Mouse (Mus musculus) right cerebral cortex, postnatal 4 days (tissue): ENCODE data around the gene Lcn12.

Experiments
- DNase-seq: peaks from one replicate; pipeline ENCODE4 v3.0.0-alpha.2; 2022

Lcn12 gene

DNA sequence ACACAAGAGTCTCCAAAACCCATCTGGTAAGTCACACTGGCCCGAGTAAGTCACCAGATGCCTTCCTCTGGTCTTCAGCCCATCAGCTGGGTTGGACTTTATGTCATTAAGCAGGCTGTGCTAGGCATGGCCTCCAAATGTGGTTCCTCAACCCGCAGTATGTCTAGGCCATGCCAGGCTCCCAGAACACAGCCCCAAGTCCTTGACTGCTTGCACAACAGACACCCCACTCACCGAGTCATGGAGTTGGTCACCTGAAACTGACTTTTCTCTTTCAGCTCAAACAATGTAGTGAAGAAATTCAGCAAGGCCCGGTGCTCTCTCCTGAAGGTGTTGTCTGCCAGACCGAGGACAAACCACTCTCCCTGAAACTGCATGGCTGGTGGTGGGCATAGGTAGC lies 723 bp downstream of the Lcn12 start:
- no peak for DNase-seq

DNA sequence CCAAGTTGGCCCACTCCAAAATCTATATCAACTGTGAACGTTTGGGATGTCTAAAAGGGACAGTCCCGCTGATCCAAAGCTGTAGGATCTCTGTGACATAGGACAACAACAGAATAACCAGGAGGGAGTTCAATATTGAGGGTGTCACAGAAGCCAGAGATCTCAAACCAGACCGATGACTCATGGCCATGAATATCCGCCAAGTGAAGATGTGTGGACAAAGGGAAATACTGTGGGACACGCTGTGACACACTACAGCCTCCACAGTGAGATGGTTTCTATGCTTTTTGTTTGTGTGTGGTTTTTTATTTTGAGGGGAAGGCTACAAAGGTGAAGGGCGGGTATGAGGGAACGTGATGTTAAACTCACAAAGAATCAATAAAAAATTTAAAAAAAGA lies 5.0 kb downstream of the Lcn12 start:
- no peak for DNase-seq

DNA sequence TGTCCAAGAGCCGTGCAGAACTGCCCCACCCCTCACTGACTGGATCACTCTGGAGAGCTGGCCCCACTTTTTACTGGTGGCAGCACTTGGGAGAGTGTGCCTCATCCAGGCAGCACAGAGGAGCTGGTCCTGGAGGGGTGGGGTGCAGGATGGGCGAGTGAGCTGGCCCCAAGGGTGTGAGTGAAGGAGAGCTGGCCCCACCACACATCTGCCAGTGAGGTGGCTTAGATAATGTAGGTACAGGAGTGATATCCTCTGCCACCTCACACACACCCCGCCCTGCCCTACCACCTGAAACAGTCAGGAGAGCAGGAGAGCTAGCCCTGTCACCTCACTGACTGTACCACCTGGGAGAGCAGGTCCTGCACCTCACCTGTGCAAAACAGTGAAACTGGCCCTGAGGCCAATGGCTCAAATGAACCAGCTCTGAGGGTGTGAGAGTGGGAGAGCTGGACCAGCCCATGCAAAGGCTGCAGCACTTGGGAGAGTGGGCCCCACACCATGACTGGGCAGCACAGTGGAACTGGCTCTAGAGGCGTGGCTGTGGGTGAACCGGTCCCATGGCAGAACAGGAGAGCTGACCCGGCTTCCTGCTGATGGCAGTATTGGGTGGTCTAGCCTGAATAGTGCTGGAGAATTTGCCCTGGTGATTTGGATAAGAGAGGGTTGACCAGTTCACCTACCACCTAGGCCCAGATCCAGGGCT lies 5.6 kb downstream of the Lcn12 start:
- no peak for DNase-seq

DNA sequence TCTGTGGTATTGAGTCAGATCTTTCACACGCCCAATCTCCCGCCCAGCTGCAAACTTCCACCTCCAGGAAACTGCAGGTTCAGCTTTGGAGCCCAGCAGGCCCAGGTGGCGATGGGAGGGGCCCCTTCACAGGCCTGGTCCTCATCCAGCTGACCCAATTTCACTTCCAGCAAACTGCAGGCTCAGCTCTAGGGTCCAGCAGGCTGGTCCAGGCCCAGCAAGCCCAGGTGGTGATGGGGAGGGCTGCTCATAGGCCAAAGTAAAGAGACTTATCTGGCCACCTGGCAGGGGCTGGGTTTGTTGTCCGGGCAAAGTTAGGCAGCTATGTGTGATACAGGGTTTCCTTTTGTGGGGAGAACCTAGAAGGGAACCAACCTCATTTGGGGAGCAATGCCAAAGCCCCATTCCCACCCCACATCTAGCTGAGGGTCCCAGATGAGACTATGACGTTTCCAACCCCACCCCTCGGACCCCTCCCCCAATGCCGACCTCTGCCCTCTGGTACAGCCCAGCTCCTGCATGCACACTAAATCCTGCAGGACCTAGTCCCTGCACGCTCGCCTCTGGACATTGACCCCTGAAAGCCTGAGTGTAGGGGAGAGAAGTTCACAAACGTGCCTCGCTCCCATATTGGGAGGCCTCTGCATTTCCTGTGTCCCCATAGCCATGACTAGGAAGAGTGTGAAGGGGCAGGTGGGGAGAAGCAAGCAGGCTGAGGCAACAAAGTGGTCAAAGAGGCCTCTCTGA lies 8.6 kb downstream of the Lcn12 start:
- no peak for DNase-seq

DNA sequence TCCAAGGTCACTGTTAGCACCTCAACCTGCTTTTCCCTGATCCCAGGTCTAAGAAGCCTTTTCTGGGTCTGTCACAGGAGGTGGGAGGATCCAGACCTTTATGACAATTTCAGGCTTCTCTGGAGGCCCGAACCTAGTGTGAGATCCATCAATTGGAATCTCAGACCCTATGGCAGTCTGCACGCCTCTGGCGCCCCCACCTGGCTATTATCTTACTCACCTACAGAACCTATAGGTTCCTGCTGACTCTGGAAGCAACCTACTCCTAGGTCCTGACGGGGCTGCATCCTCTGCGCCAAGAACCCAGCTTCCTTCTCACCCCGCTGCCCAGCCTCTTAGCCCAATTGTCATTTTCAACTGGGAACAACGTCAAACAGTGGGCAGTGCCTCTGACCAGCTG lies 10.7 kb downstream of the Lcn12 start:
- no peak for DNase-seq

DNA sequence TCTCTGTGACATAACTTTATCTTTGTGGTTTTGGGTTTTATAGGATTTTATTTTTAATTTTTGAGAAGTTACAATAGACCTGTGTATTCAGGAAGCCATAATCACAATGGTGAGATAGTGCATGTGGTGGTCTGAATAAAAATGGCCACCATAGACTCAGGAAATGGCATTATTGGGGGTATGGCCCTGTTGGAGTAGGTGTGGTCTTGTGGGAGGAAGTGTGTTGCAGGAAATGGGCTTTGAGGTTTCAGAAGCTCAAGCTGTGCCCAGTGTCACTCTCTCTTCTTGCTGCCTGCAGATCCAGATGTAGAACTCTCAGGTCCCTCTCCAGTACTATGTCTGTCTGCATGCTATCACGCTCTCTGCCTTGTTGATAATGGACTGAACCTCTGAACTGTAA lies 13.2 kb downstream of the Lcn12 start:
- no peak for DNase-seq

DNA sequence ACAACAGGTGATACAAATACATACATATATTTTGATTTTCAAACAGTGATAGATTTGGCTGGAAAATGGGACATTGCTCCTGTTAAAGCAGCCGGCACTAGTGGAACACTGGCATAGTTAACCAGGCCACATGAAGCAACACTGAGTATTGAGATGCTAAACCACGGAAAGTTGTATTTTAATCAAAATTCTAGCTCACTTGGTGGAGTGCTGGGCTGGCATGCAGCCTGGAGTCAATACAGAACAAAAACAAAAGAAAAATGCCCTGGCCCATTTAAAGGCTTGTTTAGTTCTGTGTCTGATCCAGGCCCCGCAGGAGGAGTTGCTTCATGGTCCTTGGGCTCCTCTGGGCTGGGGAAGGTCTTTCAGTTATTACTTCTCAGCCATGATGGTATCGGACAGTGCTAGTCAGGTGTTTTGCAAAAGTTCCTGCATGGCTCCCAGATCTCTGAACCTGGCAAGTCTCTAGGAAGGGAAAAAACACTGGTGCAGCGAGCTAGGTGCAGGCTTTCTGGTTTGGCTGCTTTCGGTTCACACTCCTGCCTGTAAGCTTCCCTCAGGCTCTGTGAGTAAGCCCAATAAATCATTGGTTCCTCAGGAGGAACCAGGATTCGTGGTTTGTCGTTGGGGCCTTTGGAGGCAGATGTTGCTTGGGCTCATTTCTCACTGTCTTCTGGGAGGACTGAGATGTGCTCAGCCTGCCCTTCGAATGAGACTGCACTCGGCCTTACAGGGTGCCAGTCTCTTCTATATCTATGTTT lies 14.0 kb downstream of the Lcn12 start:
- DNase-seq = no peak

DNA sequence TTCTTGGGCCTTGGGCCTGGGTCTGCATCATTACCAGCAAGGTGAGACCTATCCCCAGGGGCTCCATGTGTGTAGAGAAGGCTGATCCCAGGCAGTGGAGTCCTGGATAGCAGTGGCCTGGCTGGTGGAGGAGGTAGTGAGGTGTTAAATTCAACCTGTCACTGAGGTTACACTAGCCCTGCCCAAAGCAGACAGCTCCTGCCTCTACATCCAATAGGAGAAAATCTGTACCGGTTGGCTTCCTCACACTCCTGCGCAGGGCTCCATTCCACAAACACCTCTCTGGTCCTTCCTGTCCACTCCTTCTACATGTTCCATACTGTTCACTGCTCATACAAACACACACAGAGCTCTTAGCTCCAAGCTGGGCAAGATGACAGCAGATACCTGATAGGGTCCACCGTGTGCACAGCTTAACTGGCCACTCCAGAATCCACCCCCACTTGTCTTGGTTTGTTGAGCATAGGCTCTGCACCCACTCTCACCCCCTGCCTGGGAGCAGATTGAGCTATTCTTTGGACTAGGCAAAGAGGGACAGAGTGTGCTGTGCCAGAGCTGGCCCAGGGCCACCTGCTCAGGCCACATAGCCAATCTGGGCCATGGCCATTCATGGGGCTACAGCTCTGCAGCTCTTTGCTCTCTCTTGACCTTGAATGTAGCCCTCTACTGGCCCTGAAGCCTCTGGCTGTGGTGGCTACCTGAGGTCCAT lies 15.6 kb downstream of the Lcn12 start:
- DNase-seq = no peak

DNA sequence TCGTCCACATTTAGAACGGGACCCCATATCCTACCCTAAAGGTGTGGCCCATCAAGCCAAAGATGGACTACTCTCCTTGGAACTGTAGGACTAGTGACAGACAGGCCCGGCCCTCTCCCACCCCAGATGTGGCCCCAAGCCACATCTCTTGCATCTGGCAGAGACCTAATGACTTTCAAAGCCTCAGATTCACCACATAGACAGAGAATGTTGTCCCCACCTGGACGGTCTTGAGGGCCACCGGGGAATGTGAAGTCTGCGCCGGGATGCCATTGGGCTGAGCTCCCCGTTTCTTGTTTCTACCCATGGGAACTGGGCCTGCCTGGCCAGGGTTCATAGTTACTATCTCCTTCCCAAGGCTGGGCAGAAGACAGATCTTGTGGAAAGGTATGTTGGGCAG lies 16.2 kb downstream of the Lcn12 start:
- no peak for DNase-seq

DNA sequence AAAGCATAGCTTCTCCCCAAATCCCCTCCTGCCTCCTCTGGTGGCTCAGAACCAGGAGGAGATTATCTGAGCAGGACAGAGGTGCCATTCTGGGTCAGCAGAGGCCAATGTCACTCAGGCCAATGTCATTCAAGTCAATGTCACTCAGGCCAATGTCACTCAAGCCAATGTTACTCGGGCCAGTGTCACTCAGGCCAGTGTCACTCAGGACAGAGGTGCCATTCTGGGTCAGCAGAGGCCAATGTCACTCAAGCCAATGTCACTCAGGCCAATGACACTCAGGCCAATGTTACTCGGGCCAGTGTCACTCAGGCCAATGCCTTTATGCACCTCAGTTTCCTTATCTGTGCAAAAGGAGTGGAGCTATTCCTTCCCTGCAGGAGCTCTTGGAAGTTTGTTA lies 21.2 kb downstream of the Lcn12 start:
- DNase-seq = no peak

DNA sequence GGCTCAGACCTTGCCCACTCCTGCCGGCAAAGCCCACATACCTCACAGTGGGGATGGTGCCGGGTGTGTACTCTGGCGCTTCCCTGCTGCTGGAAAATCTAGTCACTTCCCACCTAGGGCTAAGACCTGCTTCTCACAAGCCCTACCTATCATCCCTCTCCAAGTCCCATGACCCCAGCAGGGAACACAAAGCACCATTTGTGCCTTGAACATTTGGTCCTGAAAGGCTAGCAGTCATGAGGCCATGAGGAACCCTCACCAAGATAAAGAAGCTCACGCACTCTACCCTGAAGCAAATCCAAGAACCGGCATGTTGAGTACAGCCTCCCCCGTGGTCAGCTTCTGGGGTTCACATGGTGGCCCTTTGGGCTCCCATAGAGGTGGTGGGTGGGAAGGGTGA lies 23.7 kb downstream of the Lcn12 start, which contains the start of gene Ptgds:
Ptgds (minus strand) TSS at position 78 of the 400 bp plus-strand sequence.
- no peak for DNase-seq

DNA sequence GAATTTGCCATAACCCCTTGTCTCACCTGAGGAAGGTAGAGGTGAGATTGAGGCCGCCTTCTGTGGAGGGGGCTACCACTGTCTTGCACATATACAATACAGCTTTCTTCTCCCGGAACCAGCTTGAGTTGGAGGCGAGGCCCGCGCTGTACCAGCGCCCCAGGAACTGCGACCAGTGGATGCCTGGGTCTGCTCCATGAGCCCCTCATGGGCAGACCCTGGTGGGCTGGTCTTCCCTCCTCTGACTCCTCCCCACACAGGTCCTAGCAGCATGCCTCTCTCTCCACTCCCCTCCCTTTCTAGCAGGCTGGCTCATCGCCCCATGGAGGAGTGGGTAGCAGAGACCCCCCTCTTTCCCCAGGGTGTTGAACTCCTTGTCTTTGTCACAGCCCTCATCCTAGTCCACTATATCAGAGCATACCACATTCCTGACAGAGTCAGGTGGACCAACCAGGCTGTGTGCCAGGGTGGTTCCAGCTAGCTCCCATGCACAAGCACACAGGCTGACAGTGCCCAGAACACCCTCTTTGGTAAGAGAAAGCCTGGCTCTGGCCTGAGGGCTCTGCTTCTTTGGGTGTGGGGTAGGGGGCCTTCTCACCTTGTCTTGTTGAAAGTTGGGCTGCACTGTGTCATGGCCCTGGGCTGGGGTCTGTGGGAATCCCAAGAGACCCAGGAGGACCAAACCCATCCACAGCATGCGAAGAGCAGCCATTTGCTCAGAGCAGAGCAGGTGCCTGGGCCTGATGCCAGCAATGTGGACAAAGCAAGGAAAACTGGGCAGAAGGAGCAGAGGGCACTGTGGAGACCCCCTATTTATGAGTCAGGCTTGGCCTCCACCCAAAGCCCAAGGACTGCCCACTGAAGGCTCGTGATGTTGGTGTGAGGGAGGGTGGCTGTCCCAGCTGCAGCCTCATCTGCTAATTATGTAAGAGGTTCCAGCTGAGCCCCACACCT lies 24.5 kb downstream of the Lcn12 start:
- peak; percentile 65 for DNase-seq

DNA sequence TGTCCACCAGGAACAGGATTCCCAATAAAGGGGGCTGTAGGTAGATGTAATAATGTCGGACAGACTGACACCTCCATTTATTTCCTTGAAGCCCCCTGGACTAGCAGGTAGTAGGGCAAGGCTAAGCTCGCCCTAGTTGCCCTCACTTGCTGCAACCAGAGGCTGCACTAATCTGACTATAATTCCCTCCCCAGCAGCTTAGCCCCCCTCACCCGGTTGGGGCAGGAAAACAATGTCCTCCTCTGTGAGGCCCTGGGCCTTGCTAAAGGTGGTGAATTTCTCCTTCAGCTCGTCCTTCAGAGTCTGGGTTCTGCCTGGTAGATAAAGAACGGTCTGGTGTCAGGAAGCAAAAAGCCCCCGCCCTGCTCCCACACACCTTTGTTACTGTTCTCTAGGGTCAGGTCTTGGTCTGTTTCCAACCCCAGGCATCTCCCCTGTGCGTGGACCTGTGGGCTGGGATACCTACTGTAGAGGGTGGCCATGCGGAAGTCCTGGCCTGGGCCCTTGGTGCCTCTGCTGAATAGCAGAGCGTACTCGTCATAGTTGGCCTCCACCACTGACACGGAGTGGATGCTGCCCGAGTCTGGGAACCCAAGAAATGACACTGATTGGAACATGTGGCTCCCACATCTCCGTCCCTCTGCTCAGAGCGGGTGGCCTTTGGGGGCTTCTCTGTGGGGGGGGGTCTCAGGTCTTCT lies 26.0 kb downstream of the Lcn12 start:
- DNase-seq = no peak

DNA sequence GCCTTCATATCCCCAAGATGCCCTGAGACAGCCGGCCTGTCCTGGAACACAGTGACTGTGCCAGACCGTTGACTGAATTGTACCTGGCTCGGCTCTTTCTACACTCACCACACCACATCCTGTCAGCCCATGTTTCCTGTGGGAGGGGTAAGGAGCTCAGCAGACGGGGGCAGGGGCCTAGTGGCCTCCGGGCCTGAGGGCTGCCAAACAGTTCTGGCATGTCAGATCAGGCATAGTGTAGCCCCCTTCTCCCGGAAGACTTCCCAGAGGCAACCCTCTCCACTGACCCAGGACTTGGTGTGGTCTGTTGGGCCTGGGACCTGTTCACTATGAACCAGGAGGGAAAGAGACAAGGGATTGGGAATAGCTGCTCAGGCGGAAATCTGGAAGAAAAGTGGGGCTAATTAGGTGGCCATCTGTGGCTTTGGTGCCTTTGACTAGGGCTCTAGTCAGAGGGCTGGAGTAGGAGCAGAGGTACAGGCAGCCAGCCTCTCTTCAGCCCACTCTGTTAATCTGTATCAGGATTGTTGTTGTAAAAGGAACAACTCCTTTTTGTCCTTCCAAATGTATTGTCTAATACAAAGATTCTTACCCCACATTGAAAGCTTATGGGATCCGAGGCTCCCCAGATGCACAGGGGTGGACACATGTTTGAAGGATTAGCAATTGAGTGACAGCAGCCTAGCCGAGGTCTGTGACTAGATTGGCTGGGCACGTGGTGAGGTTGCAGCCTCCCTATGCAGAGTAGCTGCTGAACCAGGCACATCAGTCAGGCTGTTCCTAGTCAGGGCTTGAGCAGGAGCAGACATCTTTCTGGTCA lies 27.7 kb downstream of the Lcn12 start:
- no peak for DNase-seq

DNA sequence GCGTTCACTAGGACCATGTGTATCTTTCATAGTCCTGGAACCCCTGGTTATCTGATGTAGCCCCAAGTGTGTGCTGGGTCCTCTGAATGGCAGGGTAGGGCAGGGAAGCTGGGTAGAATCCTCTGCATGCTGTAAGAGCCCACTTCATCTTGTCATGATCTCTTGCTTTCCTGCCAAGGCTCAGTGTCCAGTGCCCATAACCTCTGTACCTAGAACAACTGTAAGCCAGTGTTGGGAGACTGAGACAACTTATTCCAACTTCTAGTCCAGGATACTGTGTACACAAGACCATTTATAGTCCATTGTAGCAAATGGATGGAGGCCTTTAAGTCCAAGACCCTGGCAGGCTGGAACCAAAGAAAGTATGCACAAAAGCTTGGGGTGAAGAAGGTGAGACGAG lies 28.5 kb downstream of the Lcn12 start:
- DNase-seq = no peak

DNA sequence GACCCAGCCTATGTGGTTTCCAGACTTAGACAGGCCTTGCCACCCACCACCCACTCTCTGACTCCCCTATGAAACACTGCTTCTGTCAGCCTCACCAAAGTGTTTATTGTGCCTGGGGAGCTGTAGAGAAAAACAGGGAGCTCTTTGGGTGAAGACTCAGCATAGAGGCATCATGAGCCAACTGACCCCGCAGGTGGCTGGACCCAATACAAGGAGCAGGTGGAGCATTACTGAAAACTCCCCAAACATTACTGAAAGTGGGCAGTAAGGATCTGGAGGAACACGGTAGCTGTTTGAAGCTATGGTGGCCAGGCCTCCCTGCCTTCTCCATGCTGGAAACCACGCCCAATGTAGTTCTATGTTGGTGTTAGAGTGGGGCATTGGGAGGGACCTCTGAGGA lies 30.1 kb downstream of the Lcn12 start:
- DNase-seq = no peak

DNA sequence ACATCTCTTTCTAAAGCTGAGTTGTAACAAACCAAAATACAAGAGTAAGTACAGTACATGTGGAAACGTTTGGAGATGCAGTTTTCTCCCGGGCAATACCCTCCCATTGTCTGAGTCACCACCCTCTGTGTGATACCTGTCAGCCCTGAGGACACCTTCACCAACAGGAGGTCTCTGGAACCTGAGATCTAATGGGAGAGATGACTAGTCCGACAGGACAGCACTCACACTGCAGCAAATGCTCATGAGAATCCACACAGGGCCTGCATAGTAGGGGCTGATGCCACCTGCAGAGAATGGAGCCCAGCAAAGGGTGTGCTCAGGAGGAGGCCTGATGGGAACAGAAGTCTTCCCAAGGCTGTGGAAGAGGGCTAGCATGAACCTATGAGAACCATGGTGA lies 32.3 kb downstream of the Lcn12 start:
- no peak for DNase-seq

DNA sequence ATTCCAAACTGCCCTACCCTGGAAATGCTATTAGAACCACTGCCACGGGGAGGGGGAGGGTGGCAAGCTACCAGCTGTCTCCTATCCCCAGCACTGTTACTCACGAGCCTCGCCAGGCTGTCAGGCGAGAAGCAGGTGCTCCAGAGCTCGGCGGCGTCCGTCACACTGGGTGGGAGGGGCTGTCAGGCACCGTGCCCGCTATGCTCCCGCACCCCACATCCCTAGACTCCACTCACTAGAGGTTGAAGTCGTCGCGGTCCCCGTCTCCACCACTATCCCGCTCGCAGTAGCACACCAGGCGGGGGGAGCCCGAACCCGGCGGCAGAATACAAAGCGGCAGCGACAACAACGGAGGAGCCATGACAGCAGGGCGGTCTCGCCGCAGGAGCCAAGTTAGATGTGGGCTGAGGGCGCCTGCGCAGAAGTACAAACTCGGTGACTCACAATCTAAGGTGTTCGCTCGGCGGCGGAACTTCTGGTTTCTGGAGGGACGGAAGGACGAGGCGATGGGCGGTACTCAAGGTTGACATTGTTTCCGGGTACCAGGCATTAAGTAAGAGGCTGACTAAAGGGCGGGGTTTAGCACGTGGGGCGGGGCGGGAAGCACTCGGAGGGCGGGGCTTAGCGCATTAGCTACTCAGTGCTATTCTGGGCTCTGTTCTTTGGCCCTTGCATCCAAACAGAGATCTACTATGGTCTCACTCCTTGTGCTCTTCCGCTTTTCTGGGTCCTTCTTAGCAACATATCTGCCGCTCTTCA lies 33.0 kb downstream of the Lcn12 start, which contains the start of gene Paxx:
Paxx (minus strand) TSS at position 544 of the 759 bp plus-strand sequence.
- peak; percentile 85 for DNase-seq

DNA sequence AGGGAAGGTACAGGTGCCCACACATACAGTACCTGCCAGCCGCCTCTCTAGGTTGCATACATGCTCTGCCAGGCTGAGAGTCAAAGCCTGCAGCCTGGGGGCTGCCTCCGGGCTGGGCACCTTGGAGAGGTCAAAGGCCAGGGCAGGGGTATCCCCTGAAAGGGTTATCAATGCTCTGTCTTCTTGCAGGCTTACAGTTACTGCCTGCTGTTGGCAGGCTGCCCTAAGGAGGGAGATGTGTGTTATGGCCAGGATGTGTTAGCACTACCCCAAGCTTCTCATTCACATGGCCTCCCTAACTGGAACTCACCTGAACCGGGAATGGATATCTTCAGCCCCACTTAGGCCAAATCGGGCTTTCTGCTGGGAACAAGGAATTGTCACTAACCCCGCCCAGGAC lies 33.6 kb downstream of the Lcn12 start:
- peak; percentile 43 for DNase-seq

DNA sequence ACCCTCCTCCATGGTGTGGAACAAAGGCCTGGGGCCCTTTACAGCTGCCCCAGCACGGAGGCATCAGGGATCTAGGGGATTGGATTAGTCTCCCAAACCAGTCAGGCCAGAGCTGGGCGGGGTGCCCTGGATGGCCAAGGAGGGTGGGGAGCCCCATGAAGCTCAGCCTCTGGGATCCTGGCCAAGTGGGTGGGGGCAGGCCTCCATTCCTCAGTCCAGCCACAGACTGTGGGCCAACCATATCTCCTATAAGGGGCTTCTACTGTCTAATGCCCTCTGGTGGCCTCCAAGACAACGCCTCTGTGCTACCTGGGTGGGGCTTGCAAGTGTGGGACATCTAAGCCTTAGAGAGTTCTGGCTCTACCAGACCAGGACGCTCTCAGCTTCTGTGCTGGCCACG lies 34.8 kb downstream of the Lcn12 start:
- peak; percentile 42 for DNase-seq
